Mouse (Mus musculus) embryonic facial prominence, embryonic 10.5 days (tissue): ENCODE results near the gene Aoc2. TPM values are rescaled to one million over a fixed set of nuclear protein-coding genes. Genes with fewer than 3 reads are reported as not detected.
"Not testable (repeated sequence)": the region's sequence is repeated elsewhere in the genome, so short reads cannot be mapped to it uniquely, and the experiment has no call there.

Source experiments
- DNase-seq: peaks from one replicate; pipeline ENCODE4 v3.0.0-alpha.2; 2017; ENCODE audit warnings: low spot score
- H3K27ac ChIP-seq: fragments of 300-500 bp; sonication (generic); replicated peaks from 2 replicates; pipeline ENCODE4 v1.5.1; 2016; ENCODE audit warnings: mild to moderate bottlenecking
- H3K27me3 ChIP-seq: fragments of 300-500 bp; sonication (generic); replicated peaks from 2 replicates; pipeline ENCODE4 v1.6.1; 2016; ENCODE audit warnings: low read depth, mild to moderate bottlenecking; ENCODE audit not compliant: poor library complexity, severe bottlenecking
- H3K36me3 ChIP-seq: fragments of 300-500 bp; sonication (generic); replicated peaks from 2 replicates; pipeline ENCODE4 v1.6.1; 2016; ENCODE audit warnings: mild to moderate bottlenecking, moderate library complexity
- H3K4me1 ChIP-seq: fragments of 300-500 bp; sonication (generic); 2 replicates; pipeline ENCODE4 v1.6.1; 2016
- H3K4me3 ChIP-seq: fragments of 300-500 bp; sonication (generic); 2 replicates; pipeline ENCODE4 v1.5.1; 2016; ENCODE audit warnings: mild to moderate bottlenecking, moderate library complexity
- H3K9me3 ChIP-seq: fragments of 300-500 bp; sonication (generic); 2 replicates; pipeline ENCODE4 v1.6.1; 2016; ENCODE audit warnings: mild to moderate bottlenecking
- WGBS: fragments of 180-500 bp; shearing (Covaris S2); methylation state at CpG from one replicate; pipeline ENCODE4 v1.1.7; 2016; 5-methylcytosine and 5-hydroxymethylcytosine counted together
- polyA plus RNA-seq: library from polyadenylated mRNA; unstranded; fragments of >200 nt; fragmentation: Nextera tagmentation; extraction: Ambion mirVana; gene quantifications from 2 replicates; pipeline ENCODE4 v1.2.1, GENCODE M21; 2016

The Aoc2 gene
- polyA plus RNA-seq, 1 experiment from 2014 or later, result 2.6 TPM

DNA sequence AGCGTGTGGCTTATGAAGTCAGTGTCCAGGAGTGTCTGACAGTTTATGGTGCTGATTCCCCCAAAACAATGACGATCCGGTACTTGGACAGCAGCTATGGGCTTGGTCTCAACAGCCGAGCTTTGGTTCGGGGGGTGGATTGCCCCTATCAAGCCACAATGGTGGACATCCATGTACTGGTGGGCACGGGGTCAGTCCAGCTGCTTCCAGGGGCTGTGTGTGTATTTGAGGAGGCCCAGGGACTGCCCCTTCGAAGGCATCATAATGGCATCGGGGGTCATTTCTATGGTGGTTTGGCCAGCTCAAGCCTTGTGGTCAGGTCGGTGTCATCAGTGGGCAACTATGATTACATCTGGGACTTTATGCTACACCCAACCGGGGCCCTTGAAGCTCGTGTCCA lies 1.3 kb downstream of the Aoc2 start:
- Histone ChIP-seq H3K9me3 (no peaks in the 10 kb centered on the region), H3K27me3 (no peaks in the 10 kb centered on the region), H3K4me1 (0 out of 2 replicates have a peak, but pooled peaks cover 6% of the 10 kb centered on the region), H3K27ac (no peak overlapping the region), H3K4me3 (no peak overlapping the region), H3K36me3 (peaks cover 66% of the 10 kb centered on the region)
- no peak for DNase-seq
- WGBS, result 87% methylated on average over 11 of the region's 11 CpGs

DNA sequence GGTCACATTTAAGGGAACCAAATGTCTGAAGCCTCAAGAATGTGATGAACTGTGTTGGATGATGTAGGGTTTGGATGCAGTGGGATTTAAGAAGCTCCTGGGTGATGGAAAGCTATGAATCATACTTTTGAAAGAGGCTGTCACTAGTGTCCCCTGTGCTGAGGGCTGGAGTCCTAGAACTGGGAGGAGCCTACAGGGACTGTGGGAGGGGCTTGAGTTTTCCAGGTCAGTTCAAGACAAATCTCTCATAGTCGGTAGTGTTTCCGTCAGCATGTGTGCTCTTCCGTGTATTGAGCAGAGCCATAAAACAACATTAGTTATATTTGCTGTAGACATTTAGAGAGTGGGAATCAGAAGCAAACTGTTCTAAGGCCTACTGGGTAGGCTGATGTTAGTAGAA lies 2.4 kb downstream of the Aoc2 start:
- H3K36me3 ChIP-seq, result peaks cover 54% of the 10 kb centered on the region
- no peaks in the 10 kb centered on the region for H3K27me3 ChIP-seq
- 0 out of 2 replicates have a peak, but pooled peaks cover 6% of the 10 kb centered on the region for H3K4me1 ChIP-seq
- no peak for DNase-seq
- WGBS, result 56% methylated on average over 3 of the region's 3 CpGs
- H3K4me3 ChIP-seq, result no peak overlapping the region
- no peaks in the 10 kb centered on the region for H3K9me3 ChIP-seq
- no peak overlapping the region for H3K27ac ChIP-seq

DNA sequence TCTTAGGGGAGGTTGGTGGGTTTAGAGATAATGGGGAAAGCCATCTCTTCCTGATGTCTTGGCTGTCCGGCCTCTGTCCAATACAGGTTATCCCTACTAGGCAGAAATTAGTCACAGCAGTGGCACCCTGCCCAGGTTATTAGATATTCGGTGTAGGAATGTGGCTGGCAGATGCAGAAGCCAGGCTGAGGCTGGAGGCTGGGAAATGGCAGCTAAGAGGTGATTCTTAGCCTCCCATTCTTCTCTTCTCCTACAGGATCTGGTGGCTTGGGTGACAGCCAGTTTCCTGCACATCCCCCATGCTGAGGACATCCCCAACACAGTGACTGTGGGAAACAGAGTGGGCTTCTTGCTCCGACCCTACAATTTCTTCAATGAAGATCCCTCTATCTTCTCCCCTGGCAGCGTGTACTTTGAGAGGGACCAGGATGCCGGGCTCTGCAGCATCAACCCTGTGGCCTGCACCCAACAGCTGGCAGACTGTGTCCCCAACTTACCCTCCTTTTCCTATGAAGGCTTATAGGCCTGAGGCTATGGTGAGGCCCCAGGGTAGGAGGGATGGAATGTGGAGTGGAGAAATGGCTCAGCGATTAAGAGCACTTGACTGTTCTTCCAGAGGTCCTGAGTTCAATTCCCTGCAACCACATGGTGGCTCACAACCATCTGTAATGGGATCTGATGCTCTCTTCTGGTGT lies 4.2 kb downstream of the Aoc2 start:
- Histone ChIP-seq H3K4me1 (peaks cover 14% of the 10 kb centered on the region), H3K9me3 (no peaks in the 10 kb centered on the region), H3K27me3 (0 out of 2 replicates have a peak, but pooled peaks cover 3% of the 10 kb centered on the region), H3K27ac (no peak overlapping the region), H3K4me3 (no peak overlapping the region), H3K36me3 (peaks cover 36% of the 10 kb centered on the region)
- WGBS, result 85% methylated on average over 6 of the region's 6 CpGs
- no peak for DNase-seq

DNA sequence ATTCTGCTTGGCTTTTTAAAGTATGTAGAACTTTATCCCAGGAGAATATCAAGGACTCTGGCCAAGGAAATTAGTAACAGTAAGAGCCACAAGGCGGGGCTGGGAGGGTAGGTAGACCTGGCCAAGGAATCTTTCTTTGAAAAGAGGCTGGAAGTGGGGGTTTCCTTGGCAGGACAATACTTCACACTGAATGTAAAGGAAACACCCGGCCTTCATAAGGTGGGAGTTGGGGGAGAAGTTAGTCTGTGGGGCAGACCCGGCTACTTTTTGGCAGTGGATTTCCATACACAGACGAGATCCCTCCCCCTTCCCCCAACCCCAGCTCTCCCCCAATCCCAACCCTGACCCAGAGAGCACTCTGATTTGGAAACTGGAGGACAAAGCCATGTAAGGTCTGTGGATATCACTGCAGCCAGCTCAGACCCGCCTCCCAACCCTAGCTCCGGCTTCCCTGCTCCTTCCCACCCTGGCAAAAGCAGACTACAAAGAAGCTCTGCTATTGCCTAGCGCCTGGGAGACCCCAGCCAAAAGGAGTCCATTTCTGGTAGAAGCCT lies 5.6 kb downstream of the Aoc2 start, which contains the start of gene Aoc3:
TSS of gene Aoc3 (plus strand) at position 235 of the 554 bp plus-strand sequence.
- Histone ChIP-seq H3K4me1 (peaks cover 22% of the 10 kb centered on the region), H3K36me3 (peaks cover 23% of the 10 kb centered on the region), H3K27me3 (0 out of 2 replicates have a peak, but pooled peaks cover 3% of the 10 kb centered on the region), H3K27ac (no peak within 1 kb of the TSS), H3K4me3 (no peak within 1 kb of the TSS), H3K9me3 (no peaks in the 10 kb centered on the region)
- DNase-seq, result no peak
- 78% methylated on average over 7 of the region's 7 CpGs for WGBS

DNA sequence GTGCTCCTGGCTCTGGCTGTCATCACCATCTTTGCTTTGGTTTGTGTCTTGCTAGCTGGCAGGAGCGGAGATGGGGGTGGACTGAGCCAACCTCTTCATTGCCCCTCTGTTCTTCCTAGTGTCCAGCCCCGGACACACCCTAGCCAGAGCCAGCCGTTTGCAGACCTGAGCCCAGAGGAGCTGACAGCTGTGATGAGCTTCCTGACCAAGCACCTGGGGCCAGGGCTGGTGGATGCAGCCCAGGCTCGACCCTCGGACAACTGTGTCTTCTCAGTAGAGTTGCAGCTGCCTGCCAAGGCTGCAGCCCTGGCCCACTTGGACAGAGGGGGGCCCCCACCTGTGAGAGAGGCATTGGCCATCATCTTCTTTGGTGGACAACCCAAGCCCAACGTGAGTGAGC lies 6.1 kb downstream of the Aoc2 start:
- 83% methylated on average over 6 of the region's 6 CpGs for WGBS
- H3K4me1 ChIP-seq, result peaks cover 22% of the 10 kb centered on the region
- not testable (repeated sequence) for H3K27ac ChIP-seq

DNA sequence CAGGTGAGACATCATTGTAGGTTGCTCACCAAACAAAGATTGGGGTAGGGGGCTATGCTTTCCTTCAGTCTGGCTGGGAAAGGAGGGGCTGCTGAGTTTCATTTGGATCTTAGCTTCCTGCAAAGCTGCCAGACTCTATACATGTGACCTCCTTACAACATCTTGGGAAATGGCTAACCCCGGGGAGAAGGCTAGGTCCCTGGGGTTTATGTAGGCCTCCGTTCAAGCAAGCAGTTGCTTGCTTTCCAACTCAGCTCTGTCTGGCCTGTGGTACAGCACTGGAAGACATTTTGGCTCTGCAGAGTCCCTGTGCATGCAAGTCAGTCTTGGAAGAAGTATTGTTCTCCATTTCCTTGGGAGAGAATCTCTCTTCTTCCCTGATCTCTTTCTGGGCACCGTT lies 7.7 kb downstream of the Aoc2 start:
- Histone ChIP-seq H3K36me3 (peaks cover 10% of the 10 kb centered on the region; the same call in 1 of the 2 replicates), H3K27me3 (0 out of 2 replicates have a peak, but pooled peaks cover 3% of the 10 kb centered on the region), H3K9me3 (no peaks in the 10 kb centered on the region), H3K4me1 (peaks cover 29% of the 10 kb centered on the region), H3K4me3 (no peak overlapping the region), H3K27ac (no peak overlapping the region)
- no peak for DNase-seq
- WGBS, result 85% methylated on average over 3 of the region's 3 CpGs

More for the DNA sequence above, 6.1 kb downstream of the Aoc2 start:
- not testable (repeated sequence) for H3K4me3 ChIP-seq, H3K27me3 ChIP-seq, DNase-seq, H3K9me3 ChIP-seq
- H3K36me3 ChIP-seq, result peaks cover 17% of the 10 kb centered on the region

DNA sequence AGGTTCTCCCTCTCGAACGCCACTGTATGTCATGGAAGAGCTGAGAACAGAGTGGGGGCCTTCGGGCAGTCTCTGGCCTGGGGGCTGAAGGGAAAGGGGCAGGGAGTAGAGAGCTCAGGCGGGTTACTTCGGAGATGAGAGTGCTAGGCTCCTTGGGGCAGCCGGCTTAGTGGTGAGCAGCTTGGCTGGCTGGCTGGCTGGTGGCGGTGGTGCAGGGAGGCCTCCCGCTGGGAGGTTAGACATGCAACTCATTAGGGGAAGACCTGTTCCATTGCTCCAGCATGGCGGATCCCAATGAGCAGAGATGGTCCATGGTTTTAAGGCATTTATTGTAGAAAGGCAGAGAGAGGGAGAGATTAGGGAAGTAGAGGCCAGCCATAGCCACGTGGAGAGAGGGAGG lies 9.2 kb downstream of the Aoc2 start:
- Histone ChIP-seq H3K4me3 (0 out of 2 replicates have a peak overlapping the region, but pooled peaks have one; percentile 6), H3K4me1 (peaks cover 44% of the 10 kb centered on the region), H3K27ac (peak overlapping the region; percentile 66), H3K36me3 (peaks cover 4% of the 10 kb centered on the region; the same call in 1 of the 2 replicates), H3K27me3 (0 out of 2 replicates have a peak, but pooled peaks cover 3% of the 10 kb centered on the region), H3K9me3 (no peaks in the 10 kb centered on the region)
- peak; percentile 43 for DNase-seq
- WGBS, result 27% methylated on average over 10 of the region's 10 CpGs

DNA sequence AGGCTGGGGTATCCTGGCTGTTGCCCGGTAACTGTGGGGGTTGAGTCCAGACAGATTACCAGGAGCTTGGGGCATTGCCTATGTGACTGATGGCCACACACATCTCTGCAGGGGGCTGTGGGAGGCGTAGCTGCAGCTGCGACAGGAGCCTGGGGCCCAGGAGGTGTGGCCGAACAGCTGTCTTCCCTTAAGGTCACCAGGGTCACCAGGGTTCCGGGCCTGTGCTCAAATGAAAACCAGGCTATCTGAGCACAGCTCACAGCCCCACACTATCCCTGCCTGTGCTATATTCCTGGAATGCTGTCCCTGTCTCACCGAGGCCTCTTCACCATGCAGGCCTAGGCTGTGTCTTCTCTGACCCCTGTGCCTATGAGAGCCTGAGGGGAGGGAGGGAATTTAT lies 9.7 kb downstream of the Aoc2 start:
- WGBS, result 7% methylated on average over 6 of the region's 6 CpGs
- peak overlapping the region; percentile 66 for H3K27ac ChIP-seq
- 0 out of 2 replicates have a peak, but pooled peaks cover 3% of the 10 kb centered on the region for H3K27me3 ChIP-seq
- peak; percentile 77 for DNase-seq
- peaks cover 46% of the 10 kb centered on the region for H3K4me1 ChIP-seq
- H3K9me3 ChIP-seq, result no peaks in the 10 kb centered on the region
- 0 out of 2 replicates have a peak overlapping the region, but pooled peaks have one; percentile 8 for H3K4me3 ChIP-seq
- H3K36me3 ChIP-seq, result no peaks in the 10 kb centered on the region

DNA sequence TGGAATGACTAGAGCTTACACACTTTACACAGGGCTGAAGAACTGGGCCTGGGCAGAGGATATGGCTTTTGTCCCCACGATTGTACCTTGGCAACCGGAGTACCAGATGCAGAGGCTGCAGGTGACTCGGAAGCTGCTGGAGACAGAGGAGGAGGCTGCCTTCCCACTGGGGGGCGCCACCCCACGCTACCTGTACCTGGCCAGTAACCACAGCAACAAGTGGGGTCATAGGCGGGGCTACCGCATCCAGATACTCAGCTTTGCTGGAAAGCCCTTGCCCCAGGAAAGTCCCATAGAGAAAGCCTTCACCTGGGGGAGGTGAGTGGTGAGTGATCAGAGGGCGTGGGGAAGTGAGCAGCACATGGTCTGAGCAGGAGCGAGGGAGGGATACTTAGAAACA lies 10.8 kb downstream of the Aoc2 start:
- no peaks in the 10 kb centered on the region for H3K36me3 ChIP-seq
- peaks cover 43% of the 10 kb centered on the region for H3K4me1 ChIP-seq
- H3K27ac ChIP-seq, result no peak overlapping the region; the same call in 1 of the 2 replicates
- no peak for DNase-seq
- H3K9me3 ChIP-seq, result no peaks in the 10 kb centered on the region
- 0 out of 2 replicates have a peak, but pooled peaks cover 3% of the 10 kb centered on the region for H3K27me3 ChIP-seq
- H3K4me3 ChIP-seq, result no peak overlapping the region
- WGBS, result 84% methylated on average over 9 of the region's 9 CpGs

DNA sequence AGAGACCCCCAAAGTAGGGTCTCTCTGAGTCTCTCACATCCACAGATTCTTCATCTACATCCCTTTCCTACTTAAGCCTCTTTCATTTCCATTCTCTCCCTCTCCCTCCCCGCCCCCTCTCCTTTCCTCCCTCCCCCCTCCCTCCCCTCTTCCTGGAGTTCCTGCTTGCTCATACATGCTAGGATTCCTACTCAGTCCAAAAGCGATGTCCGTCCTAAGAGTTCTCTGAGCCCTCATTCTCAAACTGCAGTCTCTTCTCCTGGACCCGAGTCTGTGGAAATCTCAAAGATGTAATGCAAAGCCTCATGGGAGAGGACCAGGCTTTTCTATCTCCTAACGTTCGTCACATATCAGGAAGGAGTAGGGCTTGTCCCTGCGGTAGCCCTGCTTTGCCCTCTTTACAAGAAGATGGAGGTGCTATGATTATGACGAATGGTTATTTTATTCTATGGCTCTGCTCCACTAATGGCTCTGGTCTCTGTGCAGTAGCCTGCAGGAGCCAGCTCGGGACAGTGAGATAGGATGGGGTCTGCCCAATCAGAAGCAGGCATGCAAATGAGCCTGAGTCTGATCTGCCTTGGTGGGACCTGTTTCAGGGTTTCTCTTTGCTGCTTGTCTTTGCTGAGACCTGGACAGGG lies 13.4 kb downstream of the Aoc2 start:
- no peaks in the 10 kb centered on the region for H3K9me3 ChIP-seq
- H3K4me1 ChIP-seq, result peaks cover 40% of the 10 kb centered on the region
- peak overlapping the region; percentile 83 for H3K27ac ChIP-seq
- 3% methylated on average over 9 of the region's 9 CpGs for WGBS
- peak; percentile 75 for DNase-seq
- no peaks in the 10 kb centered on the region for H3K36me3 ChIP-seq
- 0 out of 2 replicates have a peak, but pooled peaks cover 3% of the 10 kb centered on the region for H3K27me3 ChIP-seq
- peak overlapping the region; percentile 55 for H3K4me3 ChIP-seq

DNA sequence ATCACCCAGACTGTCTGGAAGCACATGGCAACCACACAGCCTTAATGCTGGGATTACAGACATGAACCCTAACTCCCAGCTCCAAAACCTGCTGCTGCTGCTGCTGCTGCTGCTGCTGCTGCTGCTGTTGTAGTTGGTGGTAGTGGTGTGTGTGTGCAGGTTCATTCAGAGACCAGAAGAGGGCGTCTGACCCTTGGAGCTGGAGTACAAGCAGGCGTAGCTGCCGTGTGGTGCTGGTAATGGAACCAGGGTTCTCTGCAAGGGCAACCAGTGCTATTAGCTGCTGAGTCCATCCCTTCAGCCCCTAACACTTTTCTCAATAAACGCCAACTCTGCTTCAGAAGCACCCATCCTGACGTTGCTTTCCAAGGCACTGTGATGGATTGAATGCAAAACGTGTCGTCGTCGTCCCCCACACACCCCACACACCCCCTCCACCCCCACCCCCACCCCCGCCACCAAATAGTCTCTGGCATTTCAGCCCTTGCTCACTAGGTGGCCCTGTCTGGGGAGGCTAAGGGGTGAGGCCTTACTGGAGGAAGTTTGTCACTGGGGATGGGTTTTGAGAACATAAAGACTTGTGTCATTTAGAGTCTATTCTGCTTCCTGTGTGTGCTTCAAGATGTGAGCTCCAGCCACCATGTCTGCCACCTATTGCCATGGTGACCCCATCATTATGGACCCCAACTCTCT lies 22.4 kb downstream of the Aoc2 start:
- no peaks in the 10 kb centered on the region for H3K27me3 ChIP-seq
- no peak overlapping the region for H3K27ac ChIP-seq
- H3K9me3 ChIP-seq, result peaks cover 4% of the 10 kb centered on the region; the same call in 1 of the 2 replicates
- peaks cover 12% of the 10 kb centered on the region for H3K4me1 ChIP-seq
- WGBS, result 81% methylated on average over 10 of the region's 10 CpGs
- no peaks in the 10 kb centered on the region for H3K36me3 ChIP-seq
- no peak overlapping the region for H3K4me3 ChIP-seq
- no peak for DNase-seq

DNA sequence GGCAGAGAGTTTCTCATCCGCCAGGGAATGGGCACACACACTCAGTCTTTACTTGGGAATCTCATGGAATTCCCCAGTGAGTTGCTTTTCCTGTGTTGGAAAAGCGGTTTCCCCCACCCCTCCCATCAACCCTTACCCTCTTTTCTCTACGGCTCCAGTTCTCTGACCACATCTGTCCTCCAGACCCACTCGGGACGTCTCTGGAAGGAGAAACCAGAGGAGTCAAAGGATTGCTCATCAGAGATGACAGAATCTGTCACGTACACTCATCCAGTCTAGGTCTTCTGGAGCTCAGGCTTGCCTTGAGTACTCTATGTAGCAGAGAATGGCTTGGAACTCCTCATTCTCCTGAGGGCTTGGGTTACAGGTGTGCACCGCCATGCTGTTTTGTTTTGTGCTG lies 23.9 kb downstream of the Aoc2 start:
- 67% methylated on average over 7 of the region's 7 CpGs for WGBS
- no peak overlapping the region for H3K4me3 ChIP-seq
- no peak for DNase-seq

More for the DNA sequence above, 23.9 kb downstream of the Aoc2 start:
- no peaks in the 10 kb centered on the region for H3K36me3 ChIP-seq
- H3K27me3 ChIP-seq, result no peaks in the 10 kb centered on the region
- H3K4me1 ChIP-seq, result peaks cover 15% of the 10 kb centered on the region
- H3K9me3 ChIP-seq, result peaks cover 4% of the 10 kb centered on the region; the same call in 1 of the 2 replicates
- H3K27ac ChIP-seq, result no peak overlapping the region
